ENCODE assay signal across 15 mouse cellular contexts in genomic region chr16:37945031-37945796, GRCm38 (mm10). TPM values are rescaled to one million over a fixed set of nuclear protein-coding genes. Genes with fewer than 3 reads are reported as not detected.
A peak's percentile ranks its signal among the peaks of the same experiment; 100 is the strongest.
DNase-seq lines count a peak whose midpoint lies in the region; ATAC-seq and TF ChIP-seq lines count a peak whose summit lies in the region.
"Had no signal": no experiment of that assay in that cellular context is flagged by ENCODE, and none has a peak within 500 bp of the region (broad histone marks: within the 10 kb centered on the region; RNA-seq: fewer than 3 reads in every experiment).

No protein-coding gene starts in this region.

- no peak overlapping the region for H3K4me2 ChIP-seq in forebrain, embryonic 13.5 days
- H3K4me2 ChIP-seq in forebrain, embryonic 12.5 days, result no peak overlapping the region
- H3K4me2 ChIP-seq in midbrain, embryonic 14.5 days (ENCODE audit: low read length), result no peak overlapping the region
- H3K4me2 ChIP-seq in forebrain, postnatal 0 days (ENCODE audit: low read depth), result no peak overlapping the region
- no peak overlapping the region for H3K4me2 ChIP-seq in kidney, embryonic 15.5 days
- H3K4me2 ChIP-seq: embryonic facial prominence, embryonic 13.5 days; liver, embryonic 13.5 days had no signal

- peak overlapping the region; percentile 73 for H3K27ac ChIP-seq in forebrain, embryonic 13.5 days
- H3K27ac ChIP-seq in forebrain, embryonic 12.5 days, result no peak overlapping the region
- H3K27ac ChIP-seq in midbrain, embryonic 14.5 days (replicated peaks; ENCODE audit: low read depth, low read length), result no peak overlapping the region
- no peak overlapping the region for H3K27ac ChIP-seq in midbrain, embryonic 10.5 days (replicated peaks)
- H3K27ac ChIP-seq in forebrain, postnatal 0 days (ENCODE audit: low read depth, low read length), result peak overlapping the region; percentile 4; the same call in 1 of the 2 replicates
- no peak overlapping the region for H3K27ac ChIP-seq in kidney, embryonic 15.5 days
- H3K27ac ChIP-seq: embryonic facial prominence, embryonic 13.5 days; liver, embryonic 13.5 days had no signal

- no peak overlapping the region for H3K9ac ChIP-seq in forebrain, embryonic 13.5 days
- H3K9ac ChIP-seq in forebrain, embryonic 12.5 days, result no peak overlapping the region
- no peak overlapping the region for H3K9ac ChIP-seq in midbrain, embryonic 14.5 days (replicated peaks; ENCODE audit: low read length)
- H3K9ac ChIP-seq in forebrain, postnatal 0 days, result no peak overlapping the region
- no peak overlapping the region for H3K9ac ChIP-seq in kidney, embryonic 15.5 days
- H3K9ac ChIP-seq: embryonic facial prominence, embryonic 13.5 days; liver, embryonic 13.5 days had no signal

- ATAC-seq in forebrain, embryonic 13.5 days, result peak; percentile 64
- ATAC-seq in forebrain, embryonic 12.5 days (ENCODE audit: low FRiP score), result no peak
- no peak for ATAC-seq in midbrain, embryonic 14.5 days (ENCODE audit: low FRiP score, low TSS enrichment)
- ATAC-seq in forebrain, postnatal 0 days, result peak; percentile 63
- 0 out of 2 replicates have a peak, but pooled peaks have one; percentile 54 for ATAC-seq in megakaryocyte-erythroid progenitor cell, adult 5-6 weeks (replicated peaks; ENCODE audit: low FRiP score, low TSS enrichment, poor library complexity, severe bottlenecking)
- no peak for ATAC-seq in activated CD4-positive, CD25-positive, alpha-beta regulatory T cell, adult 4 months
- no peak for ATAC-seq in kidney, embryonic 15.5 days (replicated peaks; ENCODE audit: low FRiP score)
- ATAC-seq: CD4-positive, CD25-positive, alpha-beta regulatory T cell, adult 4 months had no signal

- TF ChIP-seq CTCF in forebrain, postnatal 0 days (IDR thresholded peaks at IDR 0.05; ENCODE audit: low read depth), result no peak

- no peaks in the 10 kb centered on the region for H3K9me3 ChIP-seq in forebrain, embryonic 13.5 days (replicated peaks)
- no peaks in the 10 kb centered on the region for H3K9me3 ChIP-seq in forebrain, embryonic 12.5 days
- H3K9me3 ChIP-seq in midbrain, embryonic 14.5 days (ENCODE audit: control insufficient read depth, low read length), result no peaks in the 10 kb centered on the region
- no peaks in the 10 kb centered on the region for H3K9me3 ChIP-seq in midbrain, embryonic 10.5 days (replicated peaks)
- H3K9me3 ChIP-seq in forebrain, postnatal 0 days (ENCODE audit: low read length), result no peaks in the 10 kb centered on the region
- no peaks in the 10 kb centered on the region for H3K9me3 ChIP-seq in kidney, embryonic 15.5 days (replicated peaks)
- H3K9me3 ChIP-seq: embryonic facial prominence, embryonic 13.5 days; liver, embryonic 13.5 days had no signal

- H3K4me1 ChIP-seq in forebrain, embryonic 13.5 days, result peaks cover 36% of the 10 kb centered on the region
- H3K4me1 ChIP-seq in forebrain, embryonic 12.5 days, result peaks cover 17% of the 10 kb centered on the region
- peaks cover 7% of the 10 kb centered on the region; the same call in 1 of the 2 replicates for H3K4me1 ChIP-seq in midbrain, embryonic 14.5 days (ENCODE audit: control insufficient read depth, insufficient read depth, low read length)
- peaks cover 7% of the 10 kb centered on the region for H3K4me1 ChIP-seq in midbrain, embryonic 10.5 days
- 0 out of 2 replicates have a peak, but pooled peaks cover 17% of the 10 kb centered on the region for H3K4me1 ChIP-seq in forebrain, postnatal 0 days (ENCODE audit: insufficient read depth)
- H3K4me1 ChIP-seq in kidney, embryonic 15.5 days, result peaks cover 3% of the 10 kb centered on the region; the same call in 1 of the 2 replicates
- H3K4me1 ChIP-seq: liver, embryonic 13.5 days had no signal

- no peak overlapping the region for H3K4me3 ChIP-seq in forebrain, embryonic 13.5 days
- no peak overlapping the region for H3K4me3 ChIP-seq in forebrain, embryonic 12.5 days (replicated peaks)
- H3K4me3 ChIP-seq in midbrain, embryonic 14.5 days (replicated peaks; ENCODE audit: low read depth, low read length), result no peak overlapping the region
- H3K4me3 ChIP-seq in midbrain, embryonic 10.5 days, result no peak overlapping the region
- no peak overlapping the region for H3K4me3 ChIP-seq in forebrain, postnatal 0 days (ENCODE audit: low read depth, low read length)
- no peak overlapping the region for H3K4me3 ChIP-seq in kidney, embryonic 15.5 days (replicated peaks)
- H3K4me3 ChIP-seq: embryonic facial prominence, embryonic 13.5 days; liver, embryonic 13.5 days had no signal

- no peaks in the 10 kb centered on the region for H3K27me3 ChIP-seq in forebrain, embryonic 13.5 days
- H3K27me3 ChIP-seq in forebrain, embryonic 12.5 days, result no peaks in the 10 kb centered on the region
- no peaks in the 10 kb centered on the region for H3K27me3 ChIP-seq in midbrain, embryonic 14.5 days (ENCODE audit: control insufficient read depth, insufficient read depth, low read length)
- no peaks in the 10 kb centered on the region for H3K27me3 ChIP-seq in midbrain, embryonic 10.5 days (ENCODE audit: low read depth, poor library complexity, severe bottlenecking)
- H3K27me3 ChIP-seq in forebrain, postnatal 0 days (ENCODE audit: insufficient read depth, low read length), result no peaks in the 10 kb centered on the region
- H3K27me3 ChIP-seq in kidney, embryonic 15.5 days, result no peaks in the 10 kb centered on the region
- H3K27me3 ChIP-seq: embryonic facial prominence, embryonic 13.5 days; liver, embryonic 13.5 days had no signal

- peak; percentile 53 for DNase-seq in midbrain, embryonic 14.5 days
- no peak for DNase-seq in midbrain, embryonic 10.5 days (ENCODE audit: low spot score)
- DNase-seq in forebrain, postnatal 0 days, result peak; percentile 78
- DNase-seq: cerebellum, adult 11-12 months; gastrocnemius, postnatal 36 days; kidney, postnatal 14 days; liver, embryonic 13.5 days had no signal

- 0 out of 2 replicates have a peak, but pooled peaks cover 5% of the 10 kb centered on the region for H3K36me3 ChIP-seq in forebrain, embryonic 13.5 days (ENCODE audit: poor library complexity, severe bottlenecking)
- no peaks in the 10 kb centered on the region for H3K36me3 ChIP-seq in forebrain, embryonic 12.5 days (replicated peaks)
- H3K36me3 ChIP-seq in midbrain, embryonic 14.5 days (ENCODE audit: control insufficient read depth, insufficient read depth, low read length), result no peaks in the 10 kb centered on the region
- no peaks in the 10 kb centered on the region for H3K36me3 ChIP-seq in midbrain, embryonic 10.5 days
- no peaks in the 10 kb centered on the region for H3K36me3 ChIP-seq in forebrain, postnatal 0 days (ENCODE audit: insufficient read depth)
- H3K36me3 ChIP-seq in kidney, embryonic 15.5 days, result no peaks in the 10 kb centered on the region
- H3K36me3 ChIP-seq: embryonic facial prominence, embryonic 13.5 days; liver, embryonic 13.5 days had no signal

- 44% methylated on average over 8 of the region's 8 CpGs for WGBS in forebrain, embryonic 13.5 days
- whole genome bisulfite sequencing in forebrain, embryonic 12.5 days, result 77% methylated on average over 8 of the region's 8 CpGs
- WGBS in midbrain, embryonic 14.5 days, result 64% methylated on average over 8 of the region's 8 CpGs
- WGBS in midbrain, embryonic 10.5 days, result 85% methylated on average over 8 of the region's 8 CpGs
- WGBS in forebrain, postnatal 0 days, result 23% methylated on average over 8 of the region's 8 CpGs
- 78% methylated on average over 8 of the region's 8 CpGs for WGBS in kidney, embryonic 15.5 days

RNA-seq across cellular contexts. Expression of gene Gpr156, which starts 28.9 kb away (rescaled TPM):
- 5.5 TPM in 2 replicates for polyA plus RNA-seq in forebrain, embryonic 13.5 days (2015; fragmentation: Nextera tagmentation; extraction: Ambion mirVana)
- polyA plus RNA-seq in forebrain, embryonic 12.5 days (2016; fragmentation: Nextera tagmentation; extraction: Ambion mirVana), result 4.6 and 5.4 TPM in 2 replicates
- 5.6 and 7.6 TPM in 2 replicates for polyA plus RNA-seq in midbrain, embryonic 14.5 days (2014; fragmentation: Nextera tagmentation; extraction: Ambion mirVana)
- polyA plus RNA-seq in midbrain, embryonic 10.5 days (2016; fragmentation: Nextera tagmentation; extraction: Ambion mirVana), result 2.0 and 3.2 TPM in 2 replicates
- 2.8 and 3.3 TPM in 2 replicates for total RNA-seq in forebrain, postnatal 0 days (2014; rRNA removed)
- 1.5 and 2.3 TPM in 2 replicates for polyA plus RNA-seq in forebrain, postnatal 0 days (2015; fragmentation: Nextera tagmentation; extraction: Ambion mirVana)
- not detected in 2 replicates for total RNA-seq in megakaryocyte-erythroid progenitor cell, adult 5-6 weeks (2014; fragmentation: Nextera tagmentation)
- not detected in 2 replicates for total RNA-seq in megakaryocyte-erythroid progenitor cell, adult 5-6 weeks (2017)
- not detected for polyA plus RNA-seq in activated CD4-positive, CD25-positive, alpha-beta regulatory T cell, adult 4 months (2017; shearing (Covaris generic))
- 0.86 and 1.2 TPM in 2 replicates for polyA plus RNA-seq in kidney, embryonic 15.5 days (2015; fragmentation: Nextera tagmentation; extraction: Ambion mirVana)
- total RNA-seq: heart, postnatal 25 days had no signal
- polyA plus RNA-seq: CD4-positive, CD25-positive, alpha-beta regulatory T cell, adult 4 months had no signal

Comparison
In these comparisons a context has a peak if more than half of its experiments do, and no peak if none do; other contexts are left out.
1. ATAC-seq: peak in forebrain, embryonic 13.5 days (single experiment), forebrain, postnatal 0 days (single experiment) and megakaryocyte-erythroid progenitor cell, adult 5-6 weeks (single experiment); none in forebrain, embryonic 12.5 days (single experiment), midbrain, embryonic 14.5 days (single experiment), activated CD4-positive, CD25-positive, alpha-beta regulatory T cell, adult 4 months (single experiment) and kidney, embryonic 15.5 days (single experiment).
2. H3K27ac ChIP-seq: peak in forebrain, embryonic 13.5 days (single experiment) and forebrain, postnatal 0 days (single experiment); none in forebrain, embryonic 12.5 days (single experiment), midbrain, embryonic 14.5 days (single experiment), midbrain, embryonic 10.5 days (single experiment) and kidney, embryonic 15.5 days (single experiment).